Mouse (Mus musculus) adrenal gland, adult 8-10 months (tissue): Measurements from ENCODE around the gene Btbd35f8. TPM values are rescaled to one million over a fixed set of nuclear protein-coding genes. Genes with fewer than 3 reads are reported as not detected.
"Not testable (repeated sequence)": the region's sequence is repeated elsewhere in the genome, so short reads cannot be mapped to it uniquely, and the experiment has no call there.

Source experiments
- DNase-seq: peaks from one replicate; pipeline ENCODE4 v3.0.0; 2022
- total RNA-seq, 4 experiments: library from RNA; stranded (reverse); gene quantifications; 2 replicates each; pipeline ENCODE4 v1.2.4; 2022

Gene Btbd35f8
- total RNA-seq, result not detected

DNA sequence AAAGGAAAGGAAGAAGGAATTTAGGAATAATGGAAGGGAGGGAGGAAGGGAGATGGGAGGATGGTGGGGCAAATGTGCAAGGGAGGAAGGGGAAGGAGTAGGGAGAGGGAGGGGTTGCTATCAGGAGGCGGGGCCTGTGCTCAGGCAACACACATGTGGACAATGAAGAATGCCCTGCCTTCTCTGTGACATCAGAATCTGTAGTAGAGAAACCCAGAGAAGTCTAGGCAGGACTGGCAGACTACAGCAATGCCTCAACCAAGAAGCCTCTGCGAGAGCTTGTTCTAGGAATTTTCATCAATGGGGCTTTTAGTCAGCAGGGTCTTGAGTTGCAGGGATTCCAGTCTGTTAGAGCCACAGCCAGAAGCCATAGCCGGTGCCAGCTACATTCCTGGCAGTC lies at the start of gene Btbd35f8:
Btbd35f8 (plus strand) TSS at position 301 of the 400 bp plus-strand sequence.
- DNase-seq, result not testable (repeated sequence)

Other genes starting within 250 kb of the Btbd35f8 start
- not detected for gene Spin2g, start 211.8 kb upstream of the Btbd35f8 start, total RNA-seq